Mouse (Mus musculus) megakaryocyte, embryonic 14.5 days (primary cell): ENCODE data around the gene Ush1g. TPM values are rescaled to one million over a fixed set of nuclear protein-coding genes. Genes with fewer than 3 reads are reported as not detected.

ENCODE experiments used
- H3K27me3 ChIP-seq: replicated peaks from 2 replicates; pipeline ENCODE3; 2012; ENCODE audit warnings: inconsistent platforms
- H3K36me3 ChIP-seq: replicated peaks from 2 replicates; pipeline ENCODE3; 2012; ENCODE audit warnings: low read length, inconsistent platforms, mixed read lengths
- H3K4me1 ChIP-seq: 2 replicates; pipeline ENCODE4 v1.6.1; 2012; ENCODE audit warnings: inconsistent platforms
- H3K4me3 ChIP-seq: replicated peaks from 2 replicates; pipeline ENCODE3; 2012; ENCODE audit warnings: moderate library complexity, mild to moderate bottlenecking, inconsistent platforms
- H3K9me3 ChIP-seq: 2 replicates; pipeline ENCODE4 v1.6.1; 2012; ENCODE audit warnings: inconsistent platforms
- FLI1 ChIP-seq: IDR thresholded peaks from 2 replicates; pipeline ENCODE4 v1.6.1; 2012; ENCODE audit warnings: low read length, inconsistent platforms, mixed read lengths
- GATA1 ChIP-seq: IDR thresholded peaks from 3 replicates; pipeline ENCODE4 v1.6.1; 2012; ENCODE audit warnings: mixed read lengths, low read length, inconsistent platforms, borderline replicate concordance
- polyA plus RNA-seq: library from polyadenylated mRNA; stranded (reverse); fragments of >175 nt; gene quantifications from 2 replicates; pipeline ENCODE4 v1.2.3, GENCODE M21; 2012; ENCODE audit warnings: low replicate concordance; ENCODE audit not compliant: insufficient read depth

The Ush1g gene
- polyA plus RNA-seq, 1 experiment, result not detected

DNA sequence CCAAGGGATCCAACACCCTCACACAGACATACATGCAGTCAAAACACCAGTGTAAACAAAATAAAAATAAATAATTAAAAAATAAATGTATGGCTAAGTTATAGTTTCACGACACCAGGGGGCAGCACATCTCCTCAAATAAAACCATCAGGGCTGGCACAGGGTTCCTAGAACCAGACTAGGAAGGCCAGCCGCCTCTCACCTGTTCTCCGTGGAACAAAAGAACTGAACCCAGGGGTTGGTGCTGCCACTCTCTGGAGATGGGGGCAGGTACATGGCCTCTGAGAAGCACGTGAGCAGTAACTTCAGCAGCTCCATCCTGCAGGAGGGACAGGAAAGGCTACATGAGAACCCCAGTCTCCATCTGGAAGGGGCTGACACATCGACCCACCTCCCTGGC lies 36.6 kb upstream of the Ush1g start:
- peaks cover 83% of the 10 kb centered on the region for H3K27me3 ChIP-seq
- H3K9me3 ChIP-seq, result 0 out of 2 replicates have a peak, but pooled peaks cover under 1% of the 10 kb centered on the region
- no peaks in the 10 kb centered on the region for H3K36me3 ChIP-seq
- peaks cover 33% of the 10 kb centered on the region for H3K4me1 ChIP-seq
- TF ChIP-seq GATA1 (no peak), FLI1 (no peak)
- H3K4me3 ChIP-seq, result no peak overlapping the region

DNA sequence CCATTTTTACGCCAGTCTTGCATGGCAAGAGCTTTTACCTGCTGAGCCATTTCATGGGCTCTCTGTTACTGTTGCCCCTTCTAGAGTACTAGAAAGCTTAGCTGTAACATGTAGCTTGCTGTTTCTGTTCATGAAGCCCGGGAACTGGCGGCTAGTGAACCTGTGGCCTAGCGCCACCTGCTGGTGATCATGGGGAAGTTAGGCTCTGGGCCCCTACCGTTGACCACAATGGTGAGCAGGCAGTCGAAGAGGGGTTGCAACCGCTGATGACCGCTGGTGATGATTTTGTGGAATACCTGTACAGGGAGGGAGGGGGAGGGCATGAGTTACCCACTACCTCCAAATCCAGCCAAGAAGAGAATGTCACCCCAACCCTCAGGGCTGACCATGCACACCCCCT lies 32.3 kb upstream of the Ush1g start:
- H3K9me3 ChIP-seq, result peaks cover 5% of the 10 kb centered on the region; the same call in 1 of the 2 replicates
- H3K27me3 ChIP-seq, result peaks cover 83% of the 10 kb centered on the region
- no peak for TF ChIP-seq GATA1
- TF ChIP-seq FLI1, result no peak
- no peaks in the 10 kb centered on the region for H3K36me3 ChIP-seq
- no peak overlapping the region for H3K4me3 ChIP-seq
- peaks cover 32% of the 10 kb centered on the region for H3K4me1 ChIP-seq

DNA sequence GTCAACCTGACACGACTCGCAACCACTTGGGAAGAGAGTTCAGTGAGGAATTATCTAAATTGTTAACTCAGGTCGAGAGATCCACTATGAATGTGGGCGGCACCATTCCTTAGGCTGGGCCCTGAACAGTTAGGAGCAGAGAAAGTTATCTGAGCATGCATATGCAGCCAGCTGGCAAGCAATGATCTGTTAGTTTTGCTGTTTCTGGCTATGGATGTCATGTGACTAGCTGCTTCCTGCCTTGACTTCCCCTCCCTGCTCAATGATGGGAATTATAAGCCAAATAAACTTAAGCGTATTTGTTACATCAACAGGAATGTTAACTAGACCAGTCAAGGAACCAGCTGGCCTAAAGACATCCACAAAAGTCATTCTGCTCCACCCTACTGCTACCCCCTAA lies 31.5 kb upstream of the Ush1g start:
- Histone ChIP-seq H3K9me3 (peaks cover 5% of the 10 kb centered on the region; the same call in 1 of the 2 replicates), H3K36me3 (no peaks in the 10 kb centered on the region), H3K4me1 (peaks cover 26% of the 10 kb centered on the region), H3K4me3 (no peak overlapping the region), H3K27me3 (peaks cover 84% of the 10 kb centered on the region)
- no peak for TF ChIP-seq FLI1
- no peak for TF ChIP-seq GATA1

DNA sequence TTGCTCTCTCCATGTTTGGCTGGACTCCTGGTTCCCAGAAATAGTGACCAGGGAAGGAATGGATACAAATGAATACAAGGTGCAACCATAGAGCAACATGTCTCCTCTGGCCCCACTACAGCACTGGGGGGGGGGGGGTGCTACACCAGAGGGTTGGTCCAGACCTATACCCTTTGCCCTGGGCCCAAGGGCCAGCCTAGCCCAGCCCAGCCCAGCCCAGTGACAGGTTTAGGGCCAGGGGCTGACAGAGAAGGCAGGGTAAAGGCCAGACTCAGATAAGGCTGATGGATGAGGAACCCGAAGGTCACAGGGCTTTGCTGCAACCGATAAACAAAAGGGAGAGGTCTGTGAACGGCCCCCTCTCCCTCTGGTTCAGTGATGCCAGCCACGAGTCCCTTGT lies 28.1 kb upstream of the Ush1g start:
- Histone ChIP-seq H3K27me3 (peaks cover 90% of the 10 kb centered on the region), H3K9me3 (peaks cover 5% of the 10 kb centered on the region; the same call in 1 of the 2 replicates), H3K36me3 (no peaks in the 10 kb centered on the region), H3K4me3 (no peak overlapping the region), H3K4me1 (peaks cover 15% of the 10 kb centered on the region)
- TF ChIP-seq GATA1, result no peak
- TF ChIP-seq FLI1, result no peak

GRCm38 (mm10) chr11:115348681-115349248 lies 26.9 kb upstream of the Ush1g start:
- H3K9me3 ChIP-seq, result peaks cover 5% of the 10 kb centered on the region; the same call in 1 of the 2 replicates
- H3K27me3 ChIP-seq, result peaks cover 96% of the 10 kb centered on the region
- H3K36me3 ChIP-seq, result no peaks in the 10 kb centered on the region
- H3K4me1 ChIP-seq, result peaks cover 14% of the 10 kb centered on the region
- no peak overlapping the region for H3K4me3 ChIP-seq
- TF ChIP-seq FLI1 (no peak), GATA1 (no peak)

DNA sequence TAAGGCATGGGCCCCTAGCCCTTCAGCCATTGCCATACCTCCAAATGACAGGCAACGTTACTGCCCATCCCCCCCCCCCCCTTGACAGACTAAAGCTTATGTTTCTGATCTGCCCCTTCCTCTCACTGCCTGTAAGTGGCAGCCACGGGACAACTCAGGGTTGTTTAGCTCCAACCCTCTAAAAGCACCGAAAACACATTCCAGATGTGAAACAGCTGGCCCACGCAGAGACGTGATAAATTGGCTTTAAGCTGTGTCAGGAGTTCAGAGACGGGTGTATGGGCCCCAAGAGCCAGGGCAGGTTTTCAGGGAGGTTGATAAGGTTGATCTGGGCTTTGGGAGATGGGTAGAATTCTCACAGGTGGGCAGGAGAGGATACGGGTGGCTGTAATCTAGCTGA lies 23.7 kb upstream of the Ush1g start:
- no peaks in the 10 kb centered on the region for H3K36me3 ChIP-seq
- peaks cover 6% of the 10 kb centered on the region; the same call in 1 of the 2 replicates for H3K4me1 ChIP-seq
- H3K4me3 ChIP-seq, result no peak overlapping the region
- peaks cover 94% of the 10 kb centered on the region for H3K27me3 ChIP-seq
- no peak for TF ChIP-seq FLI1
- no peak for TF ChIP-seq GATA1
- no peaks in the 10 kb centered on the region for H3K9me3 ChIP-seq

- peaks cover 6% of the 10 kb centered on the region; the same call in 1 of the 2 replicates for H3K4me1 ChIP-seq
- TF ChIP-seq GATA1, result no peak
- TF ChIP-seq FLI1, result no peak
- peaks cover 94% of the 10 kb centered on the region for H3K27me3 ChIP-seq
- no peaks in the 10 kb centered on the region for H3K9me3 ChIP-seq
- H3K36me3 ChIP-seq, result no peaks in the 10 kb centered on the region
- no peak overlapping the region for H3K4me3 ChIP-seq
Observed at GRCm38 (mm10) chr11:115344967-115345366, 23.1 kb upstream of the Ush1g start.

- Histone ChIP-seq H3K36me3 (no peaks in the 10 kb centered on the region), H3K4me3 (no peak overlapping the region), H3K27me3 (peaks cover 92% of the 10 kb centered on the region), H3K9me3 (no peaks in the 10 kb centered on the region), H3K4me1 (peaks cover 11% of the 10 kb centered on the region)
- no peak for TF ChIP-seq GATA1
- TF ChIP-seq FLI1, result no peak
Observed at GRCm38 (mm10) chr11:115341866-115342265, 20.0 kb upstream of the Ush1g start.

DNA sequence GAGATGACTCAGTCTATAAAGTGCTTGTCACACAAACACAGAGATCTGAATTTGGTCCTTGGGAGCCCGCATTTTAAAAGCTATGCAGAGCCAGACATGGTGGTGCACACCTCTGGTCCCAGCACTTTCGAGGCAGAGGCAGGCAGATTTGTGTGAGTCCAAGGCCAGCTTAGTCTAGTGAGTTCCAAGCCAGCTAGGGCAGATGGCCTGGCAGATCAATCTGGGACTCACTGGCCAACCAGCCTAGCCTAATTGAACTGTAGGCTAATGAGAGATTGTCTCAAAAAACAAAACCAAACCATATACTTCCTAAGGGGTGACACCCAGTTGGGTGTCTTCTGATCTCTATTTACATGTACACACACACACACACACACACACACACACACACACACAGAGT lies 19.4 kb upstream of the Ush1g start:
- no peaks in the 10 kb centered on the region for H3K9me3 ChIP-seq
- TF ChIP-seq GATA1 (no peak), FLI1 (no peak)
- H3K27me3 ChIP-seq, result peaks cover 92% of the 10 kb centered on the region
- H3K4me3 ChIP-seq, result no peak overlapping the region
- peaks cover 11% of the 10 kb centered on the region for H3K4me1 ChIP-seq
- no peaks in the 10 kb centered on the region for H3K36me3 ChIP-seq

DNA sequence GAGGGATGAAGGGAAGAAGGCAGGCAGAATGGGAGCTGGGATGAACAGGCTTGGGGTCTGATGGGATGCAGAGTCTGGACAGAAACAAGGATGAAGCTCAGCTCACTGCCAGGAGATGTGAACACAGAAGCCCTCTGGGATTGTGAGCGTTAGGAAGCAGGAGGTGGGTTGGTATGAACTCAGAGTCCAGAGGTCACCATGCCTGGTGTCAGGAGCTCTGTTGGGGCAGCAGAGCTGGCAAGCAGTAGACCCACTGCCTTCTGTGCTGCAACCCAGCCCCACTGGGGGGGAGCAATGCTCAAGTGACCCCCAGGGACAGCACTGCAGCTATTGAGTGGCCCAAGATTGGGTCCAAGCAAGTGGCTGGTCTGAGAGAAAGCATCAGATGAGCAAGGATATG lies 16.0 kb upstream of the Ush1g start:
- H3K36me3 ChIP-seq, result no peaks in the 10 kb centered on the region
- no peak overlapping the region for H3K4me3 ChIP-seq
- no peak for TF ChIP-seq GATA1
- peaks cover 95% of the 10 kb centered on the region for H3K27me3 ChIP-seq
- peaks cover 9% of the 10 kb centered on the region for H3K4me1 ChIP-seq
- H3K9me3 ChIP-seq, result no peaks in the 10 kb centered on the region

- TF ChIP-seq GATA1 (no peak), FLI1 (no peak)
- Histone ChIP-seq H3K4me1 (peaks cover 9% of the 10 kb centered on the region), H3K4me3 (no peak overlapping the region), H3K9me3 (no peaks in the 10 kb centered on the region), H3K27me3 (peaks cover 95% of the 10 kb centered on the region), H3K36me3 (no peaks in the 10 kb centered on the region)
Observed at GRCm38 (mm10) chr11:115337350-115337749, 15.5 kb upstream of the Ush1g start.
